Mouse (Mus musculus) megakaryocyte progenitor cell, adult 5-6 weeks (primary cell): ENCODE data around the gene Neu4. TPM values are rescaled to one million over a fixed set of nuclear protein-coding genes. Genes with fewer than 3 reads are reported as not detected.
"Not testable (repeated sequence)": the region's sequence is repeated elsewhere in the genome, so short reads cannot be mapped to it uniquely, and the experiment has no call there.

Experiments
- ATAC-seq: replicated peaks from 2 replicates; pipeline ENCODE4 v1.8.0; 2016; ENCODE audit warnings: mild to moderate bottlenecking, moderate TSS enrichment, inconsistent platforms; ENCODE audit not compliant: poor library complexity
- total RNA-seq, 2 experiments: library from RNA; stranded (forward) in 1 of 2; stranded (reverse) in 1 of 2; fragments of 157-497, 149-512 nt in 1 of 2; fragments of 200-1000 nt in 1 of 2; gene quantifications; 2 replicates each; pipeline versions ENCODE4 v1.2.3 to v1.2.4; 2015 to 2017

The Neu4 gene
- not detected in 2 replicates for total RNA-seq (2015)
- not detected in 2 replicates for total RNA-seq (2017)

- ATAC-seq: no peak
Measured at GRCm38 (mm10) chr1:94020151-94020550, at the start of gene Neu4. Gene Neu4 (plus strand): TSS chr1:94020451.

- ATAC-seq: not testable (repeated sequence)
Measured at GRCm38 (mm10) chr1:93970797-93971196, 49.5 kb upstream of the Neu4 start.

GRCm38 (mm10) chr1:93975764-93976163 lies 44.5 kb upstream of the Neu4 start:
- peak; percentile 79 for ATAC-seq

DNA sequence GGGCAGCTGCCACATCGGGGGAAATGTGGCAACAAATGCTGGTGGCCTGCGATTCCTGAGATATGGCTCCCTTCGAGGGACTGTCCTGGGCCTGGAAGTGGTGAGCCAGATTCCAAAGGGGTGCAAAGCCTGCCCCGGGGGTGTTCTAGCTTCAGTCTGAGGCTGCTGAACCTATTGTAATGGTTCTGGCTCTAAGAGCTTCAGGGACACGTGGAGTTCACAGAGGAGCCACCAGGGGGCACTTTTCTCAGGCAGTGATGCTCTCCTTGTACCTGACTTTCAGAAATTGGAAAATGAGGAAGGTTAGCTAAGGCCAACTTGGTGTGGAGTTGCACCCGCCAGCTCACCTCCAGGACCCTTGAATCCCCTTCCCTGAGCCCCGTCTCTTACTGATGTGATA lies 42.0 kb upstream of the Neu4 start:
- peak; percentile 73 for ATAC-seq

DNA sequence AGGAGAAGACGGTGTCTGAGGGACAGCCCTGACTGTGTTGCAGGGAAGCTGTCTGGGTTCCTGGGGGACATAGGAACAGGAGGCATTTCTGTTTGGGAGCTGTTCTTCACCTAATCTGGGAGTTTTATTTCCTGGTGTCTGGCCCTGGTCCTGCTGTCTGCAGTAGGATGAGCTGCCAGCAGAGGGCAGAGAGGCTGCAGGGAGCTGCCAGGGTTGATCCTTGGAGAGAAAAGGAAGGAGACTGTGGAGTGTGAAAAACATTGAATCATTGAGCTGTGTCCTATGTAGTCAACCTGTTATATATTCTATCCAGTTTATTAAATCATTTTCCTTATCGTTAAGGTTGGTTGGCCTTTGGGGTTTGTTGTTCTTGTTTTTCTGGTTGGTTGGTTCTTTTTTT lies 39.3 kb upstream of the Neu4 start:
- ATAC-seq: peak; percentile 90

DNA sequence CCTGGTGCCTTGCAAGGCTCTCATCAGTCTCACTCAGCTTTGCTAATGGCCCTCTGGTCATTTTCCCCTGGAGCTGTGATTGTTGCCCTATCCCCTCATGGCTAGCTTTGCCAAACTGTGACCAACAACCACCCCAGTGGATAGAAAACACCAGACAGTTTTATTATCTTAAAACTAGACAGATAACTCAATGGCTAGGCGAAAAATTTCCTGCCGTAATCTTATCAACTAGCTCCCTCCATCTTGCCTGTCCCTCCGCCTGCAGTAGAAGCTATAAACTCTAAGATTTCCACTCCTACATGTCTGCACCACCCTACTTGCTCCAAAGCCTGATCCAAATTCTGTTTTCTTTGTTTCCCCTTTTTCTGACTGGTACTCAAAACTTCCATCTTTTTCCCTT lies 34.1 kb upstream of the Neu4 start:
- ATAC-seq: no peak

GRCm38 (mm10) chr1:93988786-93989185 lies 31.5 kb upstream of the Neu4 start:
- ATAC-seq: no peak

- not testable (repeated sequence) for ATAC-seq
Measured at GRCm38 (mm10) chr1:93990209-93990608, 30.0 kb upstream of the Neu4 start, which contains the start of gene Gal3st2c. Gene Gal3st2c (plus strand): TSS chr1:93990509.

DNA sequence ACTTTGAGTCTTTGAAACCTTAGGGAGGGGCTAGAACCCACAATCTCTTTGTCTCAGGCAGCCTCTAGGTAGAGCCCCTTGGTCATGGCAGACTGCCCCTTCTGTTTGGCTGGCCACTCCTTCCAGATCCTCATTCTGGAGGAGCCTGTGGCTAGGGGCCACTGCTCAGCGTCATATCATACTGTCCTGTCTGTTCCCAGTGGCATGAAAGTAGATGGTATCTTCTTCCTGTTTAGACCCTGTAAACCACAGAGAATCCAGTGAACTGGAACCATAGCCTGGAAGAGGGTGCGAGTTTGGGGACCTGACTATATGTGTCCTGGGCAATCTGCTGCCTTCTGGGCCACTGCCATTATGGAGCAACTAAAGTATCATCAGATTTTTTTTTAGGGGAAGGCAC lies 29.2 kb upstream of the Neu4 start:
- ATAC-seq: peak; percentile 64

GRCm38 (mm10) chr1:93991491-93991890 lies 28.8 kb upstream of the Neu4 start:
- peak; percentile 26; the same call in 1 of the 2 replicates for ATAC-seq

- ATAC-seq: no peak
Measured at GRCm38 (mm10) chr1:94001023-94001422, 19.2 kb upstream of the Neu4 start.

DNA sequence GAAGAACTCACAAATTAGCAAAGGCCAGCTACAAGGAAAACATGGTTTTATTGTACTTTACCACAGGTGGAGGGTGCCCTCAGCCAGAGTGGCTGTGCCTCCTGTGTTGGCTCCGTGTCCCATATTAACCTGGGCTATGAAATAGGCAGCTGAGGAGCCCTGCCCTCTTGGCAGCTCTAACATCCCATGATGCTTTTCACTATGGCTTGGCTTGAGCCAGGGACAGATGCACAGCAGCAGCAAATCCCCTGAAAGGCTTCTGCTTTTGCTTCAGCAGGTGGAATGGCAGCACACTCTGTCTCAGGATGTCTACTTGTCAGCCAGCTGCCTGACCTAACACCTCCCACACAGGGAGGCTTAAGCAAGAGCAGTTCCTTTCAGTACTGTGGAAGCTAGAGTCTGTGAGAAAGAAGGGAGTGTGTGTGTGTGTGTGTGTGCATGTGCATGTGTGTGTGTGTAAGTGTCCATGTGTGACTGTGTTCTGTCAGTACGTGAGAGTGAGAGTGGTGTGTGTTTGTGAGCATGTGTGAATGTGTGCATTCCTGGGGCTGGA lies 14.2 kb upstream of the Neu4 start:
- ATAC-seq: peak; percentile 44; the same call in 1 of the 2 replicates

GRCm38 (mm10) chr1:94008826-94009225 lies 11.4 kb upstream of the Neu4 start:
- ATAC-seq: not testable (repeated sequence)

GRCm38 (mm10) chr1:94011643-94012042 lies 8.6 kb upstream of the Neu4 start:
- ATAC-seq: no peak

- no peak for ATAC-seq
Measured at GRCm38 (mm10) chr1:94027506-94028108, 7.4 kb downstream of the Neu4 start.

GRCm38 (mm10) chr1:94028741-94029140 lies 8.5 kb downstream of the Neu4 start:
- no peak for ATAC-seq

DNA sequence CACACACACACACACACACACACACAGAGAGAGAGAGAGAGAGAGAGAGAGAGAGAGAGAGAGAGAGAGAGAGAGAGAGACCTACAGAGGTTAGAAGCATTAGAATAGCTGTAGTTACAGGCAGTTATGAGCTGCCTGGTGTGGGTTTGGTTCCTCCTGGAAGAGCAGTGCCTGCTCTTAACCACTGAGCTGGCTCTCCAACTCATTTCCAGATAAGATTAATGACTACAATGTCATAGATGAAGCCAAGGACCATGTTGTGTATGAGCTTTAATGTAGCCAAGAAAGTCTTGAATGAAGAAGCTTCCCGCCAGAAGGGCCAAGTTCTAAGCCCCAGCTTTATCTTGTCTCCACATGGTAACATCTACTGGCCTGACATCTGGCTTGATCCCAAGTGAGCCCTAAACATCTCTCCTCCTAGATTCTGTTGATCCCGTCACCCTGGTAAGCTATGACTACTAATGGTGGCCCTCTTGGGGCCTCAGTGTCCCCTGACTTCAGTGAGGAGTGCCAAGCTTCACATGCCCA lies 12.9 kb downstream of the Neu4 start:
- ATAC-seq: peak; percentile 6; the same call in 1 of the 2 replicates

DNA sequence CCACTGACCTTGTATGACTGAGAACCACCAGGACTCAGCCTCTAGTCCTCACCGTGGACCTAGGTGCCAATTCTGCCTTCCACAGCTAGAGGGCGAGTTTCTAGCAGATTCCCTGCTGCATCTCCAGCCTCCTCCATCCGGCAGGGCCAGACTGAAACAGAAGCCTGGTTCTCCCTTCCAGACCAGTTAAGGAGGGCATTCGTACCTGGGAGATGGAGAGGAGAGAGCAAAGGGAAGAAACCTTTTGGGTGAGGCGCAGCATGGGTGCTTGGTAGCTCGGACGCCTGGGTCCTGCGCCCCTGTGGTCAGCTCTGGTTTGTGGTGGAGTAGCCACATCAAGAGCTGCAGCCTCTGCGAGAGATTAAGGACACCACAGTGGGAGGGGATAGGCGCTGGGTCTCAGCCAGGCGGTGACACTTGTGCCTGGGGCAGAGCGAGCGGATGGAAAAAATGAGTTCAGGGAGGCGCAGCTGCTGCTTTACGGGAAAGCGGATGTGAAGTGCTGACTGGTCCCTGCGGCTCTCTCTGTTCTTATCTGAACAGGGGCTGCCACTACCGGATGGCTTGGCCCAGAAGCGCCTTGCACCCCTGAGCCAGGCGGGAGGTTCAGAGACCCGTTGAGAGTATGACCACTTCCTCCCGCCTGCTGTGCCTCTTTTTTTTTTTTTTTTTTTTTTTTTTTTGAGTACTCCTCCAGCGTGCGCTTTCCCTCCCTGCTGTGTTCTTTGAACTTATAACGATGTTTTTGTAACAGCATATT lies 14.9 kb downstream of the Neu4 start:
- peak; percentile 83 for ATAC-seq

DNA sequence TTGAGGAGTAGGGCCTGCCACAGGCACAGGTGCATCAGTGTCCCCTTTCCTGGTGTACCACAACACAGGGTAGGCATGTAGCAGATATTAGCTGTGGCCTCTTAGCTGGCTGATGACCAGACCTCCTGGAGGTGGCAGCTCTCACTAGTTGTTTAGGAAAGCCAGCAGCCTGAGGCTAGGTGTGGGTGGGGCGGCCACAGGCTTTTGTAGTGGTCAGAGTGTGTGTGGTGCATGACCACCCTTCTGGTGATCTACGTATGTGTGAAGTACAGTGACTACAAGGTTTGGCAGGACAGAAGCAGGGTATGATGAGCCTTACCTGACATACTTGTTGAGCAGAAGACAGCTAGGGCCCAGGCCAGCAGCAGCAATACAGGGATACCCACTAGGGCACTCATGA lies 20.1 kb downstream of the Neu4 start:
- no peak for ATAC-seq

GRCm38 (mm10) chr1:94045559-94045958 lies 25.3 kb downstream of the Neu4 start:
- ATAC-seq: no peak

GRCm38 (mm10) chr1:94046544-94046943 lies 26.3 kb downstream of the Neu4 start:
- ATAC-seq: no peak

GRCm38 (mm10) chr1:94051104-94051503 lies 30.9 kb downstream of the Neu4 start:
- ATAC-seq: no peak
